Mouse (Mus musculus): ENCODE data around the gene Nmb. TPM values are rescaled to one million over a fixed set of nuclear protein-coding genes. Genes with fewer than 3 reads are reported as not detected.

Nmb gene
- total RNA-seq, 2 experiments from 2014 or later, result 3.1 to 3.5 TPM

DNA sequence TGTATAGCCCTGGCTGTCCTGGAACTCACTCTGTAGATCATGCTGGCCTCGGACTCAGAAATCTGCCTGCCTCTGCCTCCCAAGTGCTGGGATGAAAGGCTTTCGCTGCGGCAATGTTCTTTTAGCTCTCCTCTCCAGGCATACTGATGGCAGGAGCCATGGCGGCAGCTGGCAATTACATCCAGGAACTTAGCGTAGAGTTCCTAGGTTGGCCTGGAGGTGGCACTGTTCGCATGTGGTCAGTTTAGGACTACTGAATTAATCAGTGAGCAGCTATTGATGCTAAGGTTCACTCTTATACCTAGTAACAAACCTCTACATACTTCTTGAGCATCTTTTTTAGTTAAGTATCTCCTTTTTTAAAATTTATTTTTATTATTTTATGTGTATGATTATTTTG lies 47.7 kb downstream of the Nmb start:
- peak; percentile 89 for DNase-seq

DNA sequence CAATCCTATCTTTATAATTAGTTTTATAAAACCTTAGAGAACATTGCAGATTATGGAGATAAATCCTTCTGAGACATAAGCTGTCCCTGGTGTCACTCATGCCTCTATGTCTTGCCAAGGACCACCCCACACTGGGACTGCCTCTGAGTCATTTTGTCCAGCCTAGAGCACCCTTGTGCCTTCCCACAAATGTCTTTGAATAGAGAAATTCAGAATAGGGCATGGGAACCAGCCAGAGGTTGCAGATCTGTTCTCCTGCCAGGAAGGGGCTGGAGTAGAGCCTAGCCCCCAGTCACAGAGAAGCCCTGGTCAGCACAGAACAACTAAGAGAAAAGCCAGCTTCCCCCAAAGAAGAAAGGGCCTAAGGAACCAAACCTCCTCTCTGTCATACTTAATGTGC lies 49.6 kb downstream of the Nmb start:
- DNase-seq, result no peak

DNA sequence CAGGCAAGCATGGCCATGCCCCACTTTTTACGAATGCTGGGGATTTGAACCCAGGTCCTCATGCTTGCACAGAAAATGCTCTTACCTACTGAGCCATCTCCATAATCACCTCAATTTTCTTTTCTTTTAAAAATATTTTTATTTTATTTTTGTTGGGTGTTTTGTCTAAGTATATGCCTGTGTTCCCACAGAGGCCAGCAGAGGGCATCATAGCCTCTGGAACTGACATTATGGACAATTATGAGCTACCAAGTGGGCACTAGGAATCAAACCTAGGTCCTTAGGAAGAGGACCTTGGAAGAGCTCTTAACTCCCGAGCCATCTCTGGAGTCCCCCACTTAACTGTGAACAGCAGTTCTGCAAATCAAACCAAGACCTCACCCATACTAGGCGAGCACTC lies 51.7 kb downstream of the Nmb start:
- no peak for DNase-seq

Other genes with a start within 250 kb of the Nmb start
- gene Crtc3, start 216.2 kb downstream of the Nmb start, total RNA-seq (2021), result 10 to 100 TPM; 19.5 to 20.3 TPM
- 10 to 100 TPM; 77.6 to 84.1 TPM for gene Iqgap1, start 79.1 kb downstream of the Nmb start, total RNA-seq (2021)
- gene Zscan2, start 44.2 kb downstream of the Nmb start, total RNA-seq (2021), result 1 to 10 TPM; 8.4 to 9.0 TPM
- 10 to 100 TPM in 1 of 2 experiments, 1 to 10 TPM in 1; 9.2 to 11.0 TPM for gene Wdr73, start 3.8 kb downstream of the Nmb start, total RNA-seq (2021)
- 10 to 100 TPM; 61.7 to 71.4 TPM for gene Sec11a, start 42.7 kb upstream of the Nmb start, total RNA-seq (2021)
- 10 to 100 TPM; 18.4 to 23.6 TPM for gene Zfp592, start 88.6 kb upstream of the Nmb start, total RNA-seq (2021)
- gene Alpk3, start 152.5 kb upstream of the Nmb start, total RNA-seq (2021), result 10 to 100 TPM; 95.9 to 96.8 TPM
- gene Slc28a1, start 209.7 kb upstream of the Nmb start, total RNA-seq (2021), result under 1 TPM in 1 of 2 experiments, not detected in 1; 0.33 TPM